Comparison of ENCODE assay signal across 8 mouse cellular contexts in genomic region chr4:135508419-135509039, GRCm38 (mm10). TPM values are rescaled to one million over a fixed set of nuclear protein-coding genes. Genes with fewer than 3 reads are reported as not detected.
DNase-seq lines count a peak whose midpoint lies in the region; ATAC-seq and TF ChIP-seq lines count a peak whose summit lies in the region.

No protein-coding gene starts in this region.

- WGBS in hindbrain, postnatal 0 days, result 14% methylated on average over 13 of the region's 13 CpGs

- H3K27ac ChIP-seq in hindbrain, postnatal 0 days, result no peak overlapping the region
- H3K27ac ChIP-seq in left cerebral cortex, adult 2 months, result no peak overlapping the region

- H3K4me3 ChIP-seq in hindbrain, postnatal 0 days (ENCODE audit: low read length), result no peak overlapping the region
- no peak overlapping the region for H3K4me3 ChIP-seq in left cerebral cortex, adult 2 months

- H3K27me3 ChIP-seq in hindbrain, postnatal 0 days (ENCODE audit: insufficient read depth, low read length), result no peaks in the 10 kb centered on the region

- no peaks in the 10 kb centered on the region for H3K36me3 ChIP-seq in hindbrain, postnatal 0 days (ENCODE audit: insufficient read depth, low read length)

- H3K9ac ChIP-seq in hindbrain, postnatal 0 days (replicated peaks; ENCODE audit: low read length), result no peak overlapping the region

- intact Hi-C loops in left cerebral cortex, adult 2 months (cut with DNase I), result loop anchor here (1.0 kb wide), 1 partner anchor 159 kb away; no protein-coding TSS in a partner anchor

- peak overlapping the region; percentile 44 for H3K4me2 ChIP-seq in hindbrain, postnatal 0 days (ENCODE audit: low read depth, low read length)

- peak; percentile 61; the same call in 1 of the 2 replicates for ATAC-seq in hindbrain, postnatal 0 days
- peak; percentile 44 for ATAC-seq in megakaryocyte, adult 5-6 weeks (ENCODE audit: poor library complexity, severe bottlenecking)
- no peak for ATAC-seq in granulocyte monocyte progenitor cell, adult 5-6 weeks (replicated peaks; ENCODE audit: poor library complexity, severe bottlenecking)

- peak; percentile 96 for TF ChIP-seq CTCF in hindbrain, postnatal 0 days (IDR thresholded peaks at IDR 0.05; ENCODE audit: low read depth)
- peak; percentile 89 for TF ChIP-seq CTCF in left cerebral cortex, adult 2 months (IDR thresholded peaks at IDR 0.05)

- no peaks in the 10 kb centered on the region for H3K9me3 ChIP-seq in hindbrain, postnatal 0 days (ENCODE audit: low read length)

- peak; percentile 95 for DNase-seq in ZHBTc4 (ENCODE audit: low read depth, low spot score)
- peak; percentile 86 to 90 for DNase-seq in cerebellum, postnatal 14 days
- peak; percentile 54 to 85 for DNase-seq in frontal cortex, postnatal 14 days (ENCODE audit: low spot score in 2 of 2)
- peak; percentile 92 for DNase-seq in hindbrain, postnatal 0 days (ENCODE audit: low spot score)
- DNase-seq in left cerebral cortex, adult 2 months (ENCODE audit: extremely low spot score in 1 of 2, low spot score in 2 of 2), result peak; percentile 72 to 78
- DNase-seq in right cerebral cortex, postnatal 10 days (ENCODE audit: low spot score in 2 of 2), result peak; percentile 86 to 90

- no peaks in the 10 kb centered on the region for H3K4me1 ChIP-seq in hindbrain, postnatal 0 days (ENCODE audit: insufficient read depth, low read length)

RNA-seq across cellular contexts. Expression of gene Nipal3, which starts 13.7 kb away (rescaled TPM):
- 97.3 and 122 TPM in 2 replicates for total RNA-seq in hindbrain, postnatal 0 days (2014; rRNA removed)
- polyA plus RNA-seq in hindbrain, postnatal 0 days (2015; fragmentation: Nextera tagmentation; extraction: Ambion mirVana), result 8.5 and 9.4 TPM in 2 replicates
- 10 to 100 TPM; 93.9 to 94.9 TPM for total RNA-seq in left cerebral cortex, adult 2 months (2021)
- 7.1 and 7.7 TPM in 2 replicates for total RNA-seq in megakaryocyte, adult 5-6 weeks (2015)
- total RNA-seq in megakaryocyte, adult 5-6 weeks (2017), result 31.8 and 36.0 TPM in 2 replicates
- 5.7 and 8.4 TPM in 2 replicates for total RNA-seq in granulocyte monocyte progenitor cell, adult 5-6 weeks (2014; fragmentation: Nextera tagmentation)
- total RNA-seq in granulocyte monocyte progenitor cell, adult 5-6 weeks (2017), result 21.9 and 29.1 TPM in 2 replicates

RNA-seq across cellular contexts. Expression of gene Stpg1, which starts 13.9 kb away (rescaled TPM):
- 0.42 and 0.79 TPM in 2 replicates for total RNA-seq in hindbrain, postnatal 0 days (2014; rRNA removed)
- polyA plus RNA-seq in hindbrain, postnatal 0 days (2015; fragmentation: Nextera tagmentation; extraction: Ambion mirVana), result 0.29 and 0.71 TPM in 2 replicates
- total RNA-seq in left cerebral cortex, adult 2 months (2021), result 1 to 10 TPM in 1 of 2 experiments, under 1 TPM in 1; 0.57 to 1.7 TPM
- total RNA-seq in megakaryocyte, adult 5-6 weeks (2015), result not detected in 2 replicates
- 0.18 TPM in 1 of 2 replicates, not detected in the other for total RNA-seq in megakaryocyte, adult 5-6 weeks (2017)
- not detected in 2 replicates for total RNA-seq in granulocyte monocyte progenitor cell, adult 5-6 weeks (2014; fragmentation: Nextera tagmentation)
- not detected in 2 replicates for total RNA-seq in granulocyte monocyte progenitor cell, adult 5-6 weeks (2017)
